Mouse (Mus musculus) spleen, adult 2 months (tissue): ENCODE measurements around the gene Morn4. TPM values are rescaled to one million over a fixed set of nuclear protein-coding genes. Genes with fewer than 3 reads are reported as not detected.

ENCODE experiments used
- DNase-seq, 2 experiments: peaks; one replicate each; pipeline versions ENCODE4 v3.0.0 to v3.0.0-alpha.2; 2012 to 2021; ENCODE audit warnings: low spot score in 2 of 2, low read depth in 1 of 2
- H3K27ac ChIP-seq: fragments of 200-500 bp; 2 replicates; pipeline ENCODE4 v1.5.1; 2012; ENCODE audit warnings: low read length, inconsistent platforms; ENCODE audit not compliant: insufficient read depth
- H3K27me3 ChIP-seq: fragments of 200-500 bp; 2 replicates; pipeline ENCODE4 v1.6.1; 2012; ENCODE audit warnings: mild to moderate bottlenecking, moderate library complexity, low read length, inconsistent platforms; ENCODE audit not compliant: control insufficient read depth, insufficient read depth
- H3K36me3 ChIP-seq: fragments of 200-500 bp; 2 replicates; pipeline ENCODE4 v1.6.1; 2012; ENCODE audit warnings: mild to moderate bottlenecking, low read length, inconsistent platforms; ENCODE audit not compliant: control insufficient read depth, insufficient read depth
- H3K4me1 ChIP-seq: fragments of 200-500 bp; 2 replicates; pipeline ENCODE4 v1.6.1; 2011; ENCODE audit warnings: inconsistent platforms; ENCODE audit not compliant: control insufficient read depth, insufficient read depth, insufficient read length
- H3K4me3 ChIP-seq: fragments of 200-500 bp; 2 replicates; pipeline ENCODE4 v1.5.1; 2011; ENCODE audit warnings: mild to moderate bottlenecking, inconsistent platforms; ENCODE audit not compliant: insufficient read depth, insufficient read length; ENCODE audit errors: extremely low read depth
- CTCF ChIP-seq: fragments of 200-500 bp; IDR thresholded peaks from 2 replicates; pipeline ENCODE4 v1.5.1; 2011; ENCODE audit warnings: mild to moderate bottlenecking, inconsistent platforms; ENCODE audit not compliant: insufficient read depth, insufficient read length, insufficient replicate concordance; ENCODE audit errors: extremely low read depth
- POLR2A ChIP-seq: fragments of 200-500 bp; IDR thresholded peaks from 2 replicates; pipeline ENCODE4 v1.6.1; 2011; ENCODE audit warnings: low read depth, low read length, inconsistent platforms
- WGBS: fragments of 180-500 bp; shearing (Covaris S2); methylation state at CpG from one replicate; pipeline ENCODE4 v1.1.7; 2018; 5-methylcytosine and 5-hydroxymethylcytosine counted together
- polyA plus RNA-seq: library from polyadenylated mRNA; depleted of rRNA; stranded (reverse); fragments of >200 nt; gene quantifications from 2 replicates; pipeline ENCODE4 v1.2.3, GENCODE M21; 2012

The Morn4 gene
- polyA plus RNA-seq, 1 experiment = 1.0 TPM

- WGBS = 91% methylated on average over 1 of the region's 1 CpGs
- TF ChIP-seq CTCF (no peak), POLR2A (no peak)
- H3K4me1 ChIP-seq = no peaks in the 10 kb centered on the region
- no peaks in the 10 kb centered on the region for H3K36me3 ChIP-seq
- H3K4me3 ChIP-seq = no peak overlapping the region
- no peaks in the 10 kb centered on the region for H3K27me3 ChIP-seq
- H3K27ac ChIP-seq = no peak overlapping the region
- no peak for DNase-seq
Measured at GRCm38 (mm10) chr19:42050251-42050650, 35.9 kb downstream of the Morn4 start.

GRCm38 (mm10) chr19:42045269-42046102 is 40.7 kb downstream of the Morn4 start, which contains the start of gene Hoga1:
Gene Hoga1, plus strand, starts transcription at chr19:42045610.
- 40% methylated on average over 23 of the region's 23 CpGs for WGBS
- TF ChIP-seq CTCF (peak; percentile 51; the same call in 1 of the 2 replicates), POLR2A (no peak)
- H3K27ac ChIP-seq = no peak within 1 kb of the TSS

GRCm38 (mm10) chr19:42043988-42044387 is 42.2 kb downstream of the Morn4 start:
- no peaks in the 10 kb centered on the region for H3K36me3 ChIP-seq
- H3K4me1 ChIP-seq = no peaks in the 10 kb centered on the region
- no peaks in the 10 kb centered on the region for H3K27me3 ChIP-seq
- TF ChIP-seq CTCF = no peak
- TF ChIP-seq POLR2A = no peak
- H3K4me3 ChIP-seq = no peak overlapping the region
- H3K27ac ChIP-seq = no peak overlapping the region
- 95% methylated on average over 6 of the region's 6 CpGs for WGBS
- DNase-seq = no peak

More at GRCm38 (mm10) chr19:42045269-42046102, 40.7 kb downstream of the Morn4 start, which contains the start of gene Hoga1:
- H3K4me1 ChIP-seq = no peaks in the 10 kb centered on the region
- H3K4me3 ChIP-seq = no peak within 1 kb of the TSS; the same call in 1 of the 2 replicates
- peak; percentile 12 to 43 for DNase-seq
- no peaks in the 10 kb centered on the region for H3K36me3 ChIP-seq
- no peaks in the 10 kb centered on the region for H3K27me3 ChIP-seq

- Histone ChIP-seq H3K27me3 (no peaks in the 10 kb centered on the region), H3K27ac (no peak overlapping the region), H3K4me1 (no peaks in the 10 kb centered on the region), H3K36me3 (0 out of 2 replicates have a peak, but pooled peaks cover 2% of the 10 kb centered on the region), H3K4me3 (no peak overlapping the region)
- 87% methylated on average over 12 of the region's 12 CpGs for WGBS
- no peak for DNase-seq
- TF ChIP-seq POLR2A (no peak), CTCF (no peak)
Measured at GRCm38 (mm10) chr19:42038310-42038709, 47.8 kb downstream of the Morn4 start.

- no peak for DNase-seq
- Histone ChIP-seq H3K36me3 (0 out of 2 replicates have a peak, but pooled peaks cover 2% of the 10 kb centered on the region), H3K27me3 (no peaks in the 10 kb centered on the region), H3K4me3 (no peak overlapping the region), H3K4me1 (no peaks in the 10 kb centered on the region), H3K27ac (no peak overlapping the region)
- TF ChIP-seq POLR2A (no peak), CTCF (no peak)
- 80% methylated on average over 11 of the region's 11 CpGs for WGBS
Measured at GRCm38 (mm10) chr19:42037167-42037702, 48.9 kb downstream of the Morn4 start.

DNA sequence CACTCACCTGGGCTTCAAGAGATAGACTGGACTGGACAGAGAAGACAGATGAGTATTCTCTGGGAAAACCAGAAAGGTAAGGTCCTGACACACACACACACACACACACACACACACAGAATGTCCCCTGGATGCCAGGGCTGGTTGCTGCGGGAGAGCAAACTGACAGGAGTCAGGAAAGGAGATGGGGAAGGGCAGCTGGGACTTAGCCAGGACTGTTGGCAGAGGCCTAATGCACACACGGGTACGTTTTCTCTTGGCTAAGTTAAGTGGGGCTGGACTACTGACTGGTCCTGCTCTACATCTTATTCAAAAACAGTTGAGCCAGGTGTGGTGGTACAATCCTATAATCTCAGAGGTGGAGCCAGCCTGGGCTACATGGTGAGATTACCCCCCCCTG is 49.8 kb downstream of the Morn4 start:
- peaks cover 2% of the 10 kb centered on the region; the same call in 1 of the 2 replicates for H3K36me3 ChIP-seq
- WGBS = 82% methylated on average over 3 of the region's 3 CpGs
- TF ChIP-seq CTCF = no peak
- no peak for TF ChIP-seq POLR2A

More for the DNA sequence above, 49.8 kb downstream of the Morn4 start:
- Histone ChIP-seq H3K27ac (no peak overlapping the region), H3K4me1 (no peaks in the 10 kb centered on the region), H3K27me3 (no peaks in the 10 kb centered on the region), H3K4me3 (no peak overlapping the region)
- DNase-seq = no peak
